Mouse (Mus musculus): Measurements from ENCODE around the gene Uck2. TPM values are rescaled to one million over a fixed set of nuclear protein-coding genes. Genes with fewer than 3 reads are reported as not detected.

Gene Uck2
- polyA plus RNA-seq, 1 experiment from 2014 or later = 10.8 TPM

- Histone ChIP-seq H3K4me1 (replicated peaks; ENCODE audit: control insufficient read depth, insufficient read depth, low read length) (no peaks in the 10 kb centered on the region), H3K9ac (ENCODE audit: low read depth, low read length) (no peak overlapping the region), H3K36me3 (ENCODE audit: control insufficient read depth, insufficient read depth) (no peaks in the 10 kb centered on the region), H3K27ac (ENCODE audit: low read depth, low read length) (no peak overlapping the region), H3K27me3 (replicated peaks; ENCODE audit: control insufficient read depth, insufficient read depth, low read length) (no peaks in the 10 kb centered on the region), H3K9me3 (ENCODE audit: control insufficient read depth) (no peaks in the 10 kb centered on the region), H3K4me3 (ENCODE audit: low read depth, low read length) (no peak overlapping the region), H3K4me2 (replicated peaks; ENCODE audit: low read depth) (no peak overlapping the region)
- WGBS = 26% methylated on average over 5 of the region's 5 CpGs
- no peak for ATAC-seq
- no peak for TF ChIP-seq CTCF (IDR thresholded peaks at IDR 0.05; ENCODE audit: low read depth)
Measured at GRCm38 (mm10) chr1:167187791-167188190, 97.3 kb downstream of the Uck2 start.

- 37% methylated on average over 9 of the region's 9 CpGs for WGBS
- Histone ChIP-seq H3K4me3 (ENCODE audit: low read depth, low read length) (no peak overlapping the region), H3K27me3 (replicated peaks; ENCODE audit: control insufficient read depth, insufficient read depth, low read length) (no peaks in the 10 kb centered on the region), H3K27ac (ENCODE audit: low read depth, low read length) (no peak overlapping the region), H3K4me1 (replicated peaks; ENCODE audit: control insufficient read depth, insufficient read depth, low read length) (no peaks in the 10 kb centered on the region), H3K9me3 (ENCODE audit: control insufficient read depth) (no peaks in the 10 kb centered on the region), H3K36me3 (ENCODE audit: control insufficient read depth, insufficient read depth) (no peaks in the 10 kb centered on the region), H3K9ac (ENCODE audit: low read depth, low read length) (no peak overlapping the region), H3K4me2 (replicated peaks; ENCODE audit: low read depth) (no peak overlapping the region)
- no peak for ATAC-seq
- TF ChIP-seq CTCF (IDR thresholded peaks at IDR 0.05; ENCODE audit: low read depth) = no peak
Measured at GRCm38 (mm10) chr1:167181919-167182616, 103.1 kb downstream of the Uck2 start.

Small RNAs within 50 kb of the gene (microRNA-seq; reads per million reads assigned to microRNA genes)
- gene Mir6347 = not detected

Other genes with a start within 250 kb of the Uck2 start
- 82.6 and 95.3 TPM in 2 replicates for gene Tmco1, start 23.1 kb upstream of the Uck2 start, polyA plus RNA-seq (2015; fragmentation: Nextera tagmentation; extraction: Ambion mirVana)
- 185 and 214 TPM in 2 replicates for gene Aldh9a1, start 64.7 kb upstream of the Uck2 start, polyA plus RNA-seq (2015; fragmentation: Nextera tagmentation; extraction: Ambion mirVana)
- 305 and 323 TPM in 2 replicates for gene Mgst3, start 108.5 kb upstream of the Uck2 start, polyA plus RNA-seq (2015; fragmentation: Nextera tagmentation; extraction: Ambion mirVana)
- not detected in 2 replicates for gene Lrrc52, start 181.5 kb upstream of the Uck2 start, polyA plus RNA-seq (2015; fragmentation: Nextera tagmentation; extraction: Ambion mirVana)

Data from intestine, postnatal 0 days (tissue).